Mouse (Mus musculus): ENCODE measurements around the gene Tprn.

DNA sequence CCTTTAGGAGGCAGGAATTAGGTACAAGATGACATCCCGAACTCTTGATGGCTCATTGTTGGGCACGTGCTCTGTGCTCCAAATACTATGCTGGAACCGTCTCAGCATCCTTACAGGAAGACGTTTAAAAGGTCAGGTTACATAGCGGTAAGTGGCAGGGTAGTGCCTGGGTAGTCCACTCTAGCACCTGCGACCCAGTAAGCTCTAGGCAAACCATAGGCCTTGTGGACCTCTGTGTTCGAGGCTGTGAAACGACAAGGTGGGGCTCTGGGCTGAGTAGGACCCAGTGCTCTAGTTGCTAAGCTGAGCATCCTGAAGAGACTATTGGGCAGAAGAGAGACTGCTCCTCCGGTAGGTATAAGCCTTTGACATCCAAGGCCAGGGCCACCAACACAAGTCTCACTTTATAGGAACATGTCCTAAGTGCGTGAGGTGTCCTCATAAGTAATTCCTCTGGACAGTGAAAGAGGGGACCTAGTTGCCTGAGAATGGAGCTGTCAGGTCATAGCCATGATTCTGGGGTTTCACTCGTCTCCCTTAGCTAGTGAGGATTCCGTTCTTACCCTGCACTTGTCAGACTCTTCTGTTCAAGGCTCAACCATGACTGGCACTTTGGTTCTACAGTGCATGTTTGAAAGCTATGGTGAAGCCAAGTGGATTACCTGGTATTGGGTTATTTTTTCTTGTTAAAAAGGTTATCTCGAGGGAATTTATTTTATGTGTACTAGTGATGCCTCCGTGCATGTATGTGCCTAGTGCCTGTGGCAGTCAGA is 43.4 kb downstream of the Tprn start:
- no peak for TF ChIP-seq CTCF (conservative IDR thresholded peaks at IDR 0.05; ENCODE audit: insufficient read depth, insufficient read length, low read depth, low read length)
- no peak for TF ChIP-seq POLR2A (IDR thresholded peaks at IDR 0.05; ENCODE audit: low read depth, low read length)
